Mouse (Mus musculus) heart, adult 2 months (tissue): Measurements from ENCODE around the gene Gm42372.
A peak's percentile ranks its signal among the peaks of the same experiment; 100 is the strongest.

Experiments
- CTCF ChIP-seq: fragments of 200-600 bp; IDR thresholded peaks from 2 replicates; pipeline ENCODE4 v1.8.1; 2022; ENCODE audit warnings: antibody characterized with exemption, mild to moderate bottlenecking, moderate library complexity
- EP300 ChIP-seq: fragments of 200-500 bp; IDR thresholded peaks from 2 replicates; pipeline ENCODE4 v1.6.1; 2011; ENCODE audit warnings: low read depth, low read length, control low read depth; ENCODE audit not compliant: insufficient read depth

DNA sequence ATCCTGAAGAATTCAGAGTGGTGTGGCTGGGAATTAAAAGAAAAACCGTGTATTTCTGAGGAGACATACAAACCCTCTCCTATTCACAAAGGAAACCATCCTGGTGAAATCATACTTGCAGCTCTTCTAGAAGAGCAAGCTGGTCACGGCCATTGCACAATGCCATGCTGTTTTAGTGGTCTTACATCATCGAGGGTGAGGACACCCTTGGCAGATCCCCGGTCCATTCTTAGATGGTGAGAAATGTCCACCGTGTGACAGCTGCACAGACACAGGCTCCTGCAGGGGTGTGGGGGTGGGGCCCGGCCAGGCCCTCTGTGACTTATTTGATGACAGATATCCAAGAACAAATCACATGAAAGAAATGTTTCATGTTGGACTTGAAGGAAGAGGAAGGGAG, 8.9 kb upstream of the Gm42372 start:
- peak; percentile 88 for TF ChIP-seq EP300
- TF ChIP-seq CTCF: no peak
